Mouse (Mus musculus) neutrophil, adult 5-6 weeks (primary cell): ENCODE data around the gene Sdf2l1. TPM values are rescaled to one million over a fixed set of nuclear protein-coding genes. Genes with fewer than 3 reads are reported as not detected.
"Not testable (repeated sequence)": the region's sequence is repeated elsewhere in the genome, so short reads cannot be mapped to it uniquely, and the experiment has no call there.

ENCODE experiments used
- ATAC-seq: fragments of 151-379, 151-347 bp; 2 replicates; pipeline ENCODE4 v1.8.0; 2017; ENCODE audit warnings: mild to moderate bottlenecking, moderate TSS enrichment; ENCODE audit not compliant: insufficient number of reproducible peaks, poor library complexity, low FRiP score, severe bottlenecking; ENCODE audit errors: extremely low read depth
- total RNA-seq: library from RNA; stranded (forward); fragments of 200-1000 nt; gene quantifications from 2 replicates; pipeline ENCODE4 v1.2.3, GENCODE M21; 2017

Sdf2l1 gene
- 6.8 and 11.8 TPM in 2 replicates for total RNA-seq

DNA sequence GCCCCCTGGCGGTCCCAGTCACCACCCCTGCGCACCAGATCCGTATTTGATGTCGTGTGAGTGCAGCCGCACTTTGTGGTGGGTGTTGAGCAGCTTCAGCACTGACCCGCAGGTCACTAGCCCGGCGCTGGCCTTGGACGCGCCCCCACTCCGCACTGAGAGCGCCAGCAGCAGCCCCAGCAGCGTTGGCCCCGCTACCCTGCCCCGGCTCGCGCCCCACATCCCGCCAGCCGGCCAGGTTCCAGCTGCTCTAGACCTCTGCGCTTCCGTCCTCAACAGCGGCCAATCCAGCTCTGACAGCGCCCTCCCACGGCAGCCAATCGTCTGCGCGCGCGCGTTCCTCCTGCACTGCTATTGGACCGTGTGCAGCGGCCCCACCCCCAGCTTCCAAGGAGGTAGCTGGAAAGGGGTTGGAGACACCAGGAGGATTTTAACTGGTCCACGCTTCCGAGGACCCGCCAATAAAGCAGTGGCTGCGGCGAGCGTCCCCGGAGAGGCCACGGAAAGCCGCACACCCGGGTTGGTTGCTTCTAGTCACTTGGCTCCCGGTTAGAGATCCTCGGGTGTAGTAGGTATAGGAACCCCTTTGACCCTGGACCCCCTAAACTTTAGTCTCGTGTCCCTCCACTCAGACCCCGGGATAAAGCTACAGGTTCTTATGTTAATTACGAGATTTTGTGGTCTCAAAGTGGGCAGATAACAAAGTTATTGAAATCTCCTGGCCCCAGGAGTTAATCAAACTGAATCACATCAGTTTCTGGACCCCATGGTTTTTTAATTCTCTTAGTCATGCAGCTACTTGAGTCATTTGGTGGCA, at the start of gene Sdf2l1:
TSS of gene Sdf2l1 (minus strand) at position 295 of the 817 bp plus-strand sequence.
- ATAC-seq: peak; percentile 93

DNA sequence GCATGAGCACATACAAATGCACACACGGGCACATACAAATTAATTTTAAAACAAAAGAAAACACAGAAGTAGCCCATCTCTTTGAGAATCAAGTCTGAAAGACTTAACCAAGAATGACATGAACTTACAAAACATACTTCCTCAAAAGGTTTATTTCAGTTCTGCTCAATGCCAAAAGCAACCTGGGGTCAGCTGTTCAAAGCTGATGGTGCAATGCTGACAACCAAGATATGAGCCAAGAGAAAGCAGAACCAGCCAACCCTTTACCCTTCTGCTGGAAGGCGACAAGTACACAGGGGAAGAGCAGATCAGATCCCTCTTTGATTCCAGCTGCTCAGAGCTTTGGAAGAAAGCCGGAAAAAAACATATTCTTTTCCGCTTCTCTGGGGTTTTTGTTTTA, 49.2 kb upstream of the Sdf2l1 start:
- peak; percentile 92 for ATAC-seq

DNA sequence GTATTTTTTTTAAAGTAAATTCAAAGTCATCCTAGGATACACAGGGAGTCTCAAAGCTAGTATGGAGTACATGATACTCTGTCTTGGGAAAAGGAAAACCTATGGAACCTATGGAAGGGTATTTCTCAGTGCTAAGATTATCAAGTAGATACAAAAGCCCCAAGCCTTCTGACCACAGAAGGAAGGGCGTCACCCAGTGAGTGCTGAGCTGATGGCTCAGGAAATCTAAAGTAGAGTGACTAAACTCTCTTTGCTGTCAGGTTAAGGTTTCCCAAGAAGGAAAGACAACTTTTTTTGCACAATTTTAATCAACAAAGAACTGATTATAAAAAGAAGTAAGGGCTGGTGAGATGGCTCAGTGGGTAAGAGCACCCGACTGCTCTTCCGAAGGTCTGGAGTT, 47.5 kb upstream of the Sdf2l1 start:
- no peak for ATAC-seq

DNA sequence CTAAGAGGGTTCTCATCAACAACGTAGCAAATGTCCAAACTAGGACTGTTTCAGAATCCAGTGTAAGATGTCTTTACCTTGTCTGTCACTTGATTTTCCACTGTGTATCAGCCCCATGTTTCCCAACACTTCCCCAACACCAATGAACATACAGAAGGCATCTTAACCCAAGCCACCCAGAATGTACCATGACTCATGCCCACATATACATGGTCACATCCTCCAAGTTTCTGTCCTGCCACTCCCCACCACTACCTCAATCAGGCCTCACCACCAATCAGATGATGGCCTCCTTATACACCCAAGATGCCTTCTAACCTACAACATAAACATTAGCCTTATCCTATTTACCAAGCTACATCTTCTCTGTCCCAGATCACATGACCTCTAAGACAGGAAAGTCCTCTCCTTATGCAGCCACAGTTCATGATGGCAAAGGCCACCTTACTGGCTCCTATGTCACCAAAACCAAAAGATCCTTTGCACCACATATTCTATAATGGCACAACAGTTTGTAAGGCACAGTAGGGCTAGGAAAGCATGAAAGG, 45.5 kb upstream of the Sdf2l1 start:
- peak; percentile 45; the same call in 1 of the 2 replicates for ATAC-seq

DNA sequence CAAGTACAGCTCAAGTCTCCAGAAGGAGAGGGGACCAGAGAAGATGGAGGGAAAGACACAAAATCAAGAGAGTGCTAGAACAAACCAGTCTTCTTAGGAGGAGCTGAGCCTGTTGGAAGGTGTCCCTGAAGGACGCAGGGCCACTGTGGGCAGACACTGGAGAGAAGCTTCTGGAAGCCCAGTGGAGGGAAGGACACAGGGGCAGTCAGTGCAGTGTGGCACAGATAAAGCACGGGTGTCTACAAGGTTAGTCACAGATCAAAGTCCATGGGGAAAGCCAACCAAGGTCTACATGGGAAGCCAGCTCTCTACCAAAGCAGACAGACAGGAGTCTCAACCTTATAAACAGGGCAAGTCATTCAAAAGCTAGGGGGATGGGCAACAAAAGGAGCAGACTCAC, 43.6 kb upstream of the Sdf2l1 start:
- no peak for ATAC-seq

DNA sequence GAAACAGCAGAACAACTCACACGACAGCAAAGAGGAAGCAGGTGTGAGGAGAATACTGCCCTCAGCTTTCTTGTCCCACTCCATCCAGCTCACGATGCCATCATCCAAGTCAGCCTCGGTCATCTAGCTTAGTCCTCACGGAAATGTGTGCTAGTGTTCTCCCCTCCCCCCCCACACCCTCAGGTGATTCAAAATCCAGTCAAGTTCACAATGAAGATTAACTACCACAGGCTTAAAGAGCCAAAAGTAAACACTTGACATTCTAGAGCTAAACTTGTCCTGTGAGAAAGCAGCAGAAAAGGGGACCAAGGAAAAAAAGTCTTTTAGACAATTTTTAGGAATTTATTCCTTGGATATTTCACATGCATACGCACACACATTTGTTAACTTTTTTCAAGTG, 35.9 kb upstream of the Sdf2l1 start:
- ATAC-seq: no peak

DNA sequence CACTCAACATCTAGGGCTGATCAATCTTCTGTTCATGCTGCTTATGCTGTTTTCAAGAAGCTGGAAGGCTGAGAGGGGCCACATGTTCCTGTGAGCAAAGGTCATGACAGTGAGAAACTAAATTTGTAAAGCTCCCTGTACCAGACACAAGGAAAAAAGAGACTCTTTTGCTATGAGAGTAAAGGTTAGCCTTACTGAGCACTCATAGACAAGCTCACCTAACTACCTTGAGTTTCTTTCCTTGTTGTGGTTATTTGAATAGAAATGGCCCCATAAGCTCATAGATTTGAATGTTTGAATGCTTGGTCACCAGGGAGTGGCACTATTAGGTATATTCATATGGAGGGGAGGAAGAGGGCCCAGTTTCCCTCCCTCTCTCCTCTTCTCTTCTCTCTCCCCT, 35.0 kb upstream of the Sdf2l1 start:
- no peak for ATAC-seq

DNA sequence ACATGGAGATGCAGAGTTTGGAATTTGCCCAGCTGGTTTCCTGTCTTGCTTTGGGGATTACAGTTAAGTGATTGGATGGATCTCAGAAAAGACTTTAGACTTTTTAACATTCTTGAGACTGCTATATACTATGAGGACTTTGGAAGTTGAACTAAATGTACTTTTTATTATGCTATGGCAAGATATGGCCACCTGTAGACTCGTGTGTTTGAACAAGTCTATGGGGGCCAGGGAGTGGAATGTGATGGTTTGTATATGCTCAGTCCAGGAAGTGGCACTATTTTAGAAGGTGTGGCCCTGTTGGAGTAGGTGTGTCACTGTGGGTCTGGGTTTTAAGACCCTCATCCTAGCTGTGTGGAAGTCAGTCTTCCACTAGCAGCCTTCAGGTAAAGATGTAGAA, 33.3 kb upstream of the Sdf2l1 start:
- not testable (repeated sequence) for ATAC-seq

DNA sequence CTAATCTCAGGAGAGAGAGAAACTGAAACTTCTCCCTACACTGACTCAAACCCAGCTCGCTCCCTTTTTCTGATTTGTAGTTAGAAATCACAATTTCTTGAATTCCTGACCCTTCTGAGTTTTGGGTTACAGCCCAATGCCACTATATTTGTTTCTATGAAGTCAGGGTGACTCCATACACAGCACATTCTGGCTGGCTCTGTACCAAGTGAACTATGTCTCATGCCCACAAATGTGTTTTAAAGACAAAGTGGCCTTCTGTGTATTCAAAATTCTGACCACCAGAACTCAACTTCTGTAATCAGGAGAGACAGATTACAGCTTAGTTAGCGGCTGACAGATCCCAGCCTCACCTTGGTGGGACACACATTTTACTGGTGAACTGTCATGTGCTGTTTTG, 22.2 kb upstream of the Sdf2l1 start:
- no peak for ATAC-seq

DNA sequence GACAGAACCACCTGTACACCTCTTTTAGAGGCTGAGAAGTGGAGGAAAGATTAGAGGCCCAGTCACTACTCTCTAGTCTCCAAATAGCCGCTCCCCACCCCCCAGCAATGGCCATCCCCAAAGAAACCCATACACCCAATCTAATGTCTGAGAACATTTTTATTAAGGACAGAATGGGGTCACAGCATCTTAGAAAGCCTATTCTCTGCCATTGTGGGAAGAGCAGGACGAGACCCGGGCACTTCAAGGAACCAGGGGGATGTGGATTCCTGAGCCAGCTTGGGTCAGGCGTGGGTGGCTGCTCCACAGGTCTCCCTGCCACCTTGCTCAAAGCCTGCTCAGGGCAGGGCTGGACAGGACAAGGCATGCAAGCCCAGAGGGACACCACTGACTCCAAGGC, 19.7 kb upstream of the Sdf2l1 start:
- ATAC-seq: no peak

DNA sequence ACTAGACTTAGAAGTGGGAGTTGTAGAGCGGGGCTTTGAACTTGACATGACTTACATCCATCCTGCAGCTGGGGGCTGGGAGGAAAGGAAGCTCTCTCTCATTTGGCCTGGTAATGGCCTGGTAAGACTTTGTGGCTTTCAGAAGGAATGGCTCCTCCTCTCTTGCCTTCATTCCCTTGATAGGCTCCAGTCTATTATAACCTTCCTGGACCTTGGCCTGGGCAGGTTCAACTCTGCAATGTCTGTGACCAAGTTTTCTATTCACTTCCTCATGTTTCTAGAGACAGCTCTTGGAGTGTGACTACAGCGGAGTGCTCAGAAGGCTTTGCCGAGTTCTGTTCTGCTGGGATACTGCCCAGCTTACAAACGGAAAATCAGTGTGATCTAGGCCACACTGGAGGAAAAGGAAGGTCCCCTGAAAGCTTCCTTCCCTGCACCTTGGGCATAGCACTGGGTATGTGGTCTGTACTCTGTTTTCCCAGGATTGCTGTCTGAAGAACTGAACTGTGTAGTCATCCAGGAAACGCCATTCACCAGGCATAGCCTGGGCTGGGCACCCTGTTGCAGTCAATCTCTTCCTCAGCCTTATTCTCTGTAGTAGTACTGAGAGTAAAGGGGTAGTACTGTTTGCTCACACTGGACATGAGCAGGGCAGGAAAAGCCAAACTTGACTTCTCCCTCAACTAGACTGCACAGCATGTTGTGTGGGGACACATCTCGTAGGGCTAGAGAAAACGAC, 18.5 kb upstream of the Sdf2l1 start:
- ATAC-seq: no peak

DNA sequence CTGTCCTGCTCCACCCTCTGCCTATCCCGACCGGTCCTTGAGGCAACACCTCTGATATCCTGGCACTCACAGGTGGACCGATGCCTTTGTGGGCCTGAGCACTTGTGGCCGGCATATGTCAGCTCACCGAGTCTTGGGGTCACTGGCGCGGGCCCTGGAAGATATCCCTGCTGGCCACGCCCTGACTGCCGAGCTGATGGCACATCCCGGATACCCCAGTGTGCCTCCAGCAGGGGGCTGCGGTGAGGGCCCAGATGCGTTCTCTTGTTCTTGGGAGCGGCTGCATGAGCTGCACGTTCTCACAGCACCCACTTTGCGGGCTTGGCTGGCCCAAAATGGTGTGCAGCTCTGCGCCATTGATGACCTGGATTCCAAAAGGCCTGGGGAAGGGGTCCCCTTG, 15.9 kb upstream of the Sdf2l1 start:
- no peak for ATAC-seq

DNA sequence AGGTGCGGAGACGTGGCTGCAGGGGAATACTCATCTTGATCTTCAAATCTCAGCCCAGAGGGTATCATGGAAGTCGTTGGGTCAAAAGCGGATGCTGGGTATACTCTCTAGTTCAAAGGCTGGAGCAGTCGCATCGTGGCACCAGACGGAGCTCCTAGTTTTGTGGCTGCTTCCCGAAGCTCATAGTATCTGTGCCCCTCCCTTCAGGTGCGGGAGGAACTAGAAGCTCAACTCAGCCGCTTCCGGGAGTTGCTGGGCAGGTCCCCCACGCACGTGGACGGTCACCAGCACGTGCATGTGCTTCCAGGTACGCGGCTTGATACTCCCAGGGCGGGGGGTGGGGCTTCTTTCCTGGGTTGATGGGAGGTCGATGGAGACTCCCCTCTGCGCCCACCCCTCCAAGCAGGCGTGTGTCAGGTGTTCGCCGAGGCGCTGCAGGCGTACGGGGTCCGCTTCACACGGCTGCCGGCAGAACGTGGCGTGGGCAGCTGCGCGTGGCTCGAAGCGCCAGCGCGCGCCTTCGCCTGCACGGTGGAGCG, 15.3 kb upstream of the Sdf2l1 start:
- ATAC-seq: no peak

DNA sequence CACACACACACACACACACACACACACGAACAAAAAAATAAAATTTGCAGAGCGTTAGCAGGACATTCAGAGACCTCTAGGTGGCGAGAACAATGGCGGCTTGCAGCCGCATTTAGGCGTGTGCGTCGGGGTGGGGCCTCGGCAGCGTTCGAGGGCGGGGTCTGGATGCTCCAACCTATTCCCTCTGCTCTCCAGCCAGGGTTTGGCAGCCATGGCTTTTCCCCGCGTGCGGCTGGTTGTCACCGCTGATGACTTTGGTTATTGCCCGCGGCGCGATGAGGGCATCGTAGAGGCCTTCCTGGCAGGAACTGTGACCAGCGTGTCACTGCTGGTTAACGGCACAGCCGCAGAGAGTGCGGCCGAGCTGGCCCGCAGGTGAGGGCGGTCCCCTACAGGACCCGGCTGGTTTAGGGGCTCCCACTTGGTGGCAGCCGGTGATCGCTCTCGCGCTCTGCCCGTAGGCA, 14.6 kb upstream of the Sdf2l1 start, which contains the start of gene Ccdc116:
TSS of gene Ccdc116 (minus strand) at position 458 of the 464 bp plus-strand sequence.
- ATAC-seq: peak; percentile 79

DNA sequence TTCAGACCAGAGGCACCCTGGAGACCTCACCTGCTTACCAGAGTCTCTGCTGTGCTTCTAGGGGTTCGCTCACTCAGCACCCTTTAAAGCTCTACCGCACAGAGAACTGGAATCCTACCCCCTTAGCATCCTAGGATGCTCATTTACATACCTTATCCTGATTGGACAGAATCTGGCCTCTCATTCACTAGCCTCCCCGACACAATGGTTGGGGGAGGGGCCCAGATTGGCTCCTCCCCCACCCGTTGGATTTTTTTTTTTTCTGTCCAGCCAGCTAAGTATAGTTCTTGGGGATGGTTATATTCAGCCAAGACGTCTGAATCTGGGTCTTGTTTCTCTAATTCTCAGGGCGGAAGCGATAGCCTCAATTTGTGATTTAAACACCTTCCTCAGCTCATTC, 12.2 kb upstream of the Sdf2l1 start, which contains the start of gene Ydjc:
TSS of gene Ydjc (plus strand) at position 283 of the 400 bp plus-strand sequence.
- no peak for ATAC-seq

DNA sequence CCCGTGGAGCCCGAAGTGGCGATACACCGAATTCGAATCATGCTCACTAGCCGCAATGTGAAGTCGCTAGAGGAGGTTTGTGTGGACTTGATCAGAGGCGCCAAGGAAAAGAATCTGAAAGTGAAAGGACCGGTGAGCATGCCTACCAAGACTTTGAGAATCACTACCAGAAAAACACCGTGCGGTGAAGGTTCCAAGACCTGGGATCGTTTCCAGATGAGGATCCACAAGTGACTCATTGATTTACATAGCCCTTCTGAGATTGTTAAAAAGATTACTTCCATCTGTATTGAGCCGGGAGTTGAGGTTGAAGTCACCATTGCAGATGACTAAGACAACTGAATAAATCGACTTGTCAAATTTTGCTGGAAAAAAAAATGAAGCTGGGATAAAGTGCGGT, 5.2 kb upstream of the Sdf2l1 start:
- ATAC-seq: no peak

DNA sequence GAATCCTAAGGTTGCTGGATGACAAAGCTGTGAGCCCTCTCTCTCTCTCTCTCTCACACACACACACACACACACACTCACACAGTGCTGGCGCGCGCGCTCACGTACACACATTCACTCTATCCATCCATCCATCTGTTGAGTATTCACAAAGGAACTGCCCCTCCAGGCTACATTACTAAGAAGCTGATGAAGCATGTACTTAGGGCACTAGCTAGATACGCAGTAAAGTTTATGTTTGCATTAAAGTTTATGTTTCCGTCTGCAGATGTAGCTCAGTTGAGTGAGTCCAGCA, 670 bp upstream of the Sdf2l1 start:
- ATAC-seq: no peak

DNA sequence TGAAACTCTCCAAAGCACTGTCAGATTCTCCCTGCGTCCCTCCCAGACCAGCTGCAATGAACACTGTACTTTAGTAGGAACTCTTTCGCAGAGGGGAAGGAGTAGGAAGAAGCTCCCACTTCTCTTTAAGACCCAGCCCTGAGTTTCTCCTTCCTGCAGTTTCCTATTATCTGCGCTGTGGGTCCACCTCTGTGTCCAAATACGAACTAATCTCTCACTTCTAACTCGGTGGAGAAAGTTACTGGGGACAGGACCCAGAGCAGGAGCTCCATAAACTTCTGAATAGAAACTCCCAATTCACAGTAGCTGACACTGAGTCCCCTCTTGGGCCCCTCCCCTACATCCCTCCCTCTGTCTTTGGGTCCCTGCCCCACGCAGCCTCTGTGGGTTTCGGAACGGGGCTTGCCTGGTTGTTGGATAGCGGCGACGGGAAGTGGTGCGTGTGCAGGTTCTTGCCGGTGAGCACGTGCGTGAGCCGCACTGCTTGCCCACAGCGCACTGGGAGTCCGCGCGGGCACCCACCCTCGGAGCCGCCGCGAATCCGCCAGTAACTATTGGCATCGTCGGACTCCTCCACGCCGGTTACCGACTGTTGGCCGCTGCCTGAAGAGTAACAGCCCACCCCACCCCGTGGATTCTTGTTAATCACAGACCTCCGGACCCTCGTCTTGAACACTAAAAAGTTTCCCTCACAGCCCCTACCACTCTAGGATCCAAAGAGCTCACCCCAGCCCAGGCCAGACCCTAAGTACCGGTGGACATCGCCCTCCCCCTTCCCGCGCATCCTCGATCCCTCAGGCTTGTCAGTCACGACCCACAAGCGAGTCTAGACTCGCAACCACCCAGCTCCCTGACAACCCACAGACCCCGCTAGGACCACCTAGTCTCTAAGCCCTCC, 743 bp downstream of the Sdf2l1 start:
- no peak for ATAC-seq

DNA sequence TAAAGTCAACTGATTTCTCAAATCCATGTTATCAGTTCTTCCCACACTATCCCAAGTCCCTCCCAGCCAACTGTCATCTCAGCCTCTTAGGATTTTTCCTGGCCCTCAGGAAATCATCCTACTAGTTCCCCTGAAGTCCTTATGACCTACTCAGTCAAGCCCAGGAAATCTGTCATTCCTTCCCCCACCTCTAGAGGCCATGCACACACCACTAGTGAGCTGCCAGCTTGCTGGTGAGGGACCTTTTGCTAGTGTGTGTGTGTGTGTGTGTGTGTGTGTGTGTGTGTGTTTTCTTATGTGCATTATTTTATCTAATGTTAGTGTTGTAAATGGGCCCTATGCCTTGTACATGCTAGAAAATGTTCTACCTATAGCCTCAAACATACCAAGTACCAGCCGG, 4.9 kb downstream of the Sdf2l1 start:
- peak; percentile 27; the same call in 1 of the 2 replicates for ATAC-seq
